Mouse (Mus musculus) forebrain, embryonic 15.5 days (tissue): Measurements from ENCODE around the gene Slc44a1. TPM values are rescaled to one million over a fixed set of nuclear protein-coding genes. Genes with fewer than 3 reads are reported as not detected.

Source experiments
- ATAC-seq: fragments of 200-750 bp; cut with Nextera tagmentation; replicated peaks from 2 replicates; pipeline ENCODE4 v1.8.0; 2017; ENCODE audit warnings: mild to moderate bottlenecking, moderate TSS enrichment, moderate library complexity
- H3K27ac ChIP-seq: fragments of 300-500 bp; sonication (generic); replicated peaks from 2 replicates; pipeline ENCODE4 v1.5.1; 2015; ENCODE audit warnings: mild to moderate bottlenecking, inconsistent platforms
- H3K27me3 ChIP-seq: fragments of 300-500 bp; sonication (generic); 2 replicates; pipeline ENCODE4 v1.6.1; 2015; ENCODE audit warnings: inconsistent platforms
- H3K36me3 ChIP-seq: fragments of 300-500 bp; sonication (generic); 2 replicates; pipeline ENCODE4 v1.6.1; 2015; ENCODE audit warnings: mild to moderate bottlenecking, inconsistent platforms
- H3K4me1 ChIP-seq: fragments of 300-500 bp; sonication (generic); 2 replicates; pipeline ENCODE4 v1.6.1; 2015; ENCODE audit warnings: inconsistent platforms
- H3K4me2 ChIP-seq: fragments of 300-500 bp; sonication (generic); replicated peaks from 2 replicates; pipeline ENCODE4 v1.6.1; 2015; ENCODE audit warnings: mild to moderate bottlenecking, inconsistent platforms
- H3K4me3 ChIP-seq: fragments of 300-500 bp; sonication (generic); 2 replicates; pipeline ENCODE4 v1.5.1; 2015; ENCODE audit warnings: mild to moderate bottlenecking, inconsistent platforms
- H3K9ac ChIP-seq: fragments of 300-500 bp; sonication (generic); replicated peaks from 2 replicates; pipeline ENCODE4 v1.6.1; 2015; ENCODE audit warnings: mild to moderate bottlenecking, inconsistent platforms
- H3K9me3 ChIP-seq: fragments of 300-500 bp; sonication (generic); 2 replicates; pipeline ENCODE4 v1.6.1; 2016; ENCODE audit warnings: inconsistent platforms
- WGBS: fragments of 180-500 bp; shearing (Covaris S2); methylation state at CpG from one replicate; pipeline ENCODE4 v1.1.7; 2015; ENCODE audit warnings: mixed read lengths; 5-methylcytosine and 5-hydroxymethylcytosine counted together
- polyA plus RNA-seq: library from polyadenylated mRNA; unstranded; fragments of >200 nt; fragmentation: Nextera tagmentation; extraction: Ambion mirVana; gene quantifications from 2 replicates; pipeline ENCODE4 v1.2.1, GENCODE M21; 2015

Gene Slc44a1
- polyA plus RNA-seq, 1 experiment from 2014 or later = 15.8 TPM

- no peak overlapping the region for H3K9ac ChIP-seq
- H3K4me2 ChIP-seq = no peak overlapping the region
- H3K9me3 ChIP-seq = no peaks in the 10 kb centered on the region
- H3K27me3 ChIP-seq = no peaks in the 10 kb centered on the region
- peaks cover 11% of the 10 kb centered on the region for H3K4me1 ChIP-seq
- no peak overlapping the region for H3K27ac ChIP-seq
- ATAC-seq = no peak
- no peak overlapping the region for H3K4me3 ChIP-seq
- WGBS = 36% methylated on average over 8 of the region's 8 CpGs
- H3K36me3 ChIP-seq = no peaks in the 10 kb centered on the region
Observed at GRCm38 (mm10) chr4:53522655-53523054, 82.4 kb downstream of the Slc44a1 start.

GRCm38 (mm10) chr4:53525503-53525902 is 85.3 kb downstream of the Slc44a1 start:
- H3K36me3 ChIP-seq = no peaks in the 10 kb centered on the region
- H3K9me3 ChIP-seq = no peaks in the 10 kb centered on the region
- no peak overlapping the region for H3K9ac ChIP-seq
- H3K4me3 ChIP-seq = no peak overlapping the region
- peaks cover 11% of the 10 kb centered on the region for H3K4me1 ChIP-seq
- WGBS = 86% methylated on average over 6 of the region's 6 CpGs
- H3K4me2 ChIP-seq = no peak overlapping the region
- no peaks in the 10 kb centered on the region for H3K27me3 ChIP-seq
- H3K27ac ChIP-seq = no peak overlapping the region
- ATAC-seq = no peak

GRCm38 (mm10) chr4:53525994-53526393 is 85.8 kb downstream of the Slc44a1 start:
- Histone ChIP-seq H3K9me3 (no peaks in the 10 kb centered on the region), H3K4me1 (peaks cover 11% of the 10 kb centered on the region), H3K36me3 (no peaks in the 10 kb centered on the region), H3K4me3 (no peak overlapping the region), H3K27me3 (no peaks in the 10 kb centered on the region), H3K27ac (no peak overlapping the region), H3K4me2 (no peak overlapping the region), H3K9ac (no peak overlapping the region)
- ATAC-seq = no peak
- 67% methylated on average over 1 of the region's 1 CpGs for WGBS

- no peak overlapping the region for H3K4me2 ChIP-seq
- H3K4me3 ChIP-seq = no peak overlapping the region
- H3K9ac ChIP-seq = no peak overlapping the region
- H3K27ac ChIP-seq = no peak overlapping the region
- H3K27me3 ChIP-seq = no peaks in the 10 kb centered on the region
- no peaks in the 10 kb centered on the region for H3K9me3 ChIP-seq
- 22% methylated on average over 2 of the region's 2 CpGs for WGBS
- no peak for ATAC-seq
- H3K4me1 ChIP-seq = peaks cover 11% of the 10 kb centered on the region
- no peaks in the 10 kb centered on the region for H3K36me3 ChIP-seq
Observed at GRCm38 (mm10) chr4:53526446-53526845, 86.2 kb downstream of the Slc44a1 start.

- no peak overlapping the region for H3K9ac ChIP-seq
- no peaks in the 10 kb centered on the region for H3K4me1 ChIP-seq
- peak overlapping the region; percentile 59; the same call in 1 of the 2 replicates for H3K27ac ChIP-seq
- H3K4me2 ChIP-seq = no peak overlapping the region
- no peaks in the 10 kb centered on the region for H3K36me3 ChIP-seq
- ATAC-seq = 0 out of 2 replicates have a peak, but pooled peaks have one; percentile 38
- WGBS = 79% methylated on average over 12 of the region's 12 CpGs
- no peak overlapping the region for H3K4me3 ChIP-seq
- H3K9me3 ChIP-seq = no peaks in the 10 kb centered on the region
- no peaks in the 10 kb centered on the region for H3K27me3 ChIP-seq
Observed at GRCm38 (mm10) chr4:53535795-53536194, 95.6 kb downstream of the Slc44a1 start.

DNA sequence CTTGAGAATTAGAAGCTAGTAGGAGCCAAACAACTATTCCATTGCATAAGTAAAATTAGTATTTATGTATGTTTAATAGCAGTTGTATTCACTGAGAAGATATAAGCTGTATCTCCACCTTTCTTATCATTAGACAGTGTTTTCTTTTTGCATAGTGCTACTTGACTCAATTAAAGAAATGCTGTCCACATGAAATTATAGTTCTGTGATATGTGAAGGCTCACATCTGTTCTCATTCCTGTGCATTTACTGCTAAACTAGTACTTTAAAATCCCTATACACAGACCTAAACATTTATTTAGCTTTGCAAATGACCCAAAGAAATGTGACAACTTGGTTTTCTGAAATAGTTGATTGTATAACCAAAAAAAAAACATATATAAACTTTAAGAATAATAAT is 96.9 kb downstream of the Slc44a1 start:
- ATAC-seq = no peak

GRCm38 (mm10) chr4:53537539-53537938 is 97.3 kb downstream of the Slc44a1 start:
- H3K36me3 ChIP-seq = no peaks in the 10 kb centered on the region
- no peak for ATAC-seq
- no peak overlapping the region for H3K9ac ChIP-seq
- no peaks in the 10 kb centered on the region for H3K27me3 ChIP-seq
- H3K27ac ChIP-seq = no peak overlapping the region
- no peaks in the 10 kb centered on the region for H3K9me3 ChIP-seq
- 59% methylated on average over 2 of the region's 2 CpGs for WGBS
- no peaks in the 10 kb centered on the region for H3K4me1 ChIP-seq
- no peak overlapping the region for H3K4me2 ChIP-seq
- no peak overlapping the region for H3K4me3 ChIP-seq

More for the DNA sequence above, 96.9 kb downstream of the Slc44a1 start:
- H3K4me2 ChIP-seq = no peak overlapping the region
- H3K27me3 ChIP-seq = no peaks in the 10 kb centered on the region
- no peaks in the 10 kb centered on the region for H3K36me3 ChIP-seq
- H3K27ac ChIP-seq = no peak overlapping the region
- no peaks in the 10 kb centered on the region for H3K4me1 ChIP-seq
- H3K4me3 ChIP-seq = no peak overlapping the region
- no peaks in the 10 kb centered on the region for H3K9me3 ChIP-seq
- H3K9ac ChIP-seq = no peak overlapping the region

DNA sequence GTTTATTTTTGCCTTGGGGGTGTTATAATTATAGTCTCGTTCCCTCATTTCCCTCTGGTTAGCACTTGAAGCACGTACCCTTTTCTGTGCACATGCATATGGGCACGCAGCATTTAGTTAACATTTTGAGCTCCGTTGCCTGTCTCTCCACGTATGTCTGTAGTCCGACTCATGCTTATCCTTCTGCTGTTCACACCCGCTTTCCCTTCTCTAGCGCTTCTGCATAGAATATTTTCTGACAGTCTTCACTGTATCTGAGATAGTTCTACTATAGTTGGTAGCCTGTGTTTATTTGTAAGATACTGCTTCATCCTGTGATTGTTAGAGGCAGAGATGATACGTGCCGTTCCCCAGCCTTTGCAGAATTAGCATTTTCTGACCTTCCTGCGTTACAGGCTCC is 98.4 kb downstream of the Slc44a1 start:
- Histone ChIP-seq H3K27ac (no peak overlapping the region), H3K4me3 (no peak overlapping the region), H3K36me3 (no peaks in the 10 kb centered on the region), H3K4me1 (no peaks in the 10 kb centered on the region), H3K27me3 (no peaks in the 10 kb centered on the region), H3K9ac (no peak overlapping the region), H3K4me2 (no peak overlapping the region), H3K9me3 (no peaks in the 10 kb centered on the region)
- 0 out of 2 replicates have a peak, but pooled peaks have one; percentile 48 for ATAC-seq
- 77% methylated on average over 11 of the region's 11 CpGs for WGBS

DNA sequence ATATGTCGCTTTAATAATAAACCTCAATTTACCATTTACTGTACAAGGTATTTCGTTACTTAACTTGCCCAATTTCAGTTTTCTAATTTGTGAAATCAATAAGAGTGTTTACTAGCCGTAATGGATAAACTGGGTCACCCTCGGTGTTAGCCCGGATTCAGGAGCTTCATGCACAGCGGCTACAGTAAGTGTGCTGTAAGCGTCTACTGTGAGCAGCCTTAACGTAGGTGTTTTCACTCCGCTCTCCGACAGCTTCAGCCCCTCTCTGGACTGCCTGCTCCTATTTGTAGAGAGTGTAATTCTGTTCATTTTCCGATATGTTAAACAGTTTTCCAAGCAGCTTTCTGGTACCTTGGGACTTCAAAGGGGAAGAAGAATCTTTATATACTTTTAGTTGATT is 99.7 kb downstream of the Slc44a1 start:
- Histone ChIP-seq H3K27me3 (no peaks in the 10 kb centered on the region), H3K4me3 (no peak overlapping the region), H3K4me2 (no peak overlapping the region), H3K4me1 (no peaks in the 10 kb centered on the region), H3K36me3 (peaks cover 3% of the 10 kb centered on the region; the same call in 1 of the 2 replicates), H3K27ac (no peak overlapping the region), H3K9ac (no peak overlapping the region), H3K9me3 (no peaks in the 10 kb centered on the region)
- no peak for ATAC-seq
- 97% methylated on average over 11 of the region's 11 CpGs for WGBS

- peaks cover 12% of the 10 kb centered on the region; the same call in 1 of the 2 replicates for H3K36me3 ChIP-seq
- ATAC-seq = no peak
- no peaks in the 10 kb centered on the region for H3K9me3 ChIP-seq
- no peak overlapping the region for H3K4me2 ChIP-seq
- 92% methylated on average over 8 of the region's 8 CpGs for WGBS
- H3K27me3 ChIP-seq = no peaks in the 10 kb centered on the region
- H3K9ac ChIP-seq = no peak overlapping the region
- H3K27ac ChIP-seq = no peak overlapping the region
- no peak overlapping the region for H3K4me3 ChIP-seq
- H3K4me1 ChIP-seq = no peaks in the 10 kb centered on the region
Observed at GRCm38 (mm10) chr4:53543421-53543820, 103.2 kb downstream of the Slc44a1 start.

DNA sequence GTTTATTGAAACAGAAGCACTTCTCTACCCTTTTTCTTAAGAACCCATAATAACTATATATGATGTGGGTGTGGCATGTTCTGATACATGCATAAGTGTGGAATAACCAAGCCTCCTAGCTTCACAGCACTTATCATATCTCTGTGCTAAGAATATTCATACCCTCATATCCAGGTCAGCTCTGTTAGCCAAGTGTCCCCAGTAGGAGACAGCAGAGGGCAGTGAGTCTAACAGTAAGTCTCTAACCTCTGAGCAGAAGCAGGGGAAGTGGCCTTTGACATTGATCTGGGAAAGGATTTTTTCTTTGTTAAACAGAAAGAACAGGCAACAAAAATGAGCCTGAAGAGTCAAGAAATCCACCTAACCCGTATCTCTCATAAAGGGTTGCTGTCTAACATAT is 104.7 kb downstream of the Slc44a1 start:
- H3K4me1 ChIP-seq = no peaks in the 10 kb centered on the region
- no peak overlapping the region for H3K4me2 ChIP-seq
- peaks cover 12% of the 10 kb centered on the region; the same call in 1 of the 2 replicates for H3K36me3 ChIP-seq
- no peak for ATAC-seq
- 89% methylated on average over 1 of the region's 1 CpGs for WGBS
- H3K4me3 ChIP-seq = no peak overlapping the region
- H3K9me3 ChIP-seq = no peaks in the 10 kb centered on the region
- H3K9ac ChIP-seq = no peak overlapping the region
- no peak overlapping the region for H3K27ac ChIP-seq
- H3K27me3 ChIP-seq = no peaks in the 10 kb centered on the region

GRCm38 (mm10) chr4:53547381-53547780 is 107.2 kb downstream of the Slc44a1 start:
- WGBS = 96% methylated on average over 5 of the region's 5 CpGs
- peaks cover 12% of the 10 kb centered on the region; the same call in 1 of the 2 replicates for H3K36me3 ChIP-seq
- no peak for ATAC-seq
- H3K27me3 ChIP-seq = no peaks in the 10 kb centered on the region
- H3K9ac ChIP-seq = no peak overlapping the region
- H3K4me3 ChIP-seq = no peak overlapping the region
- H3K4me1 ChIP-seq = no peaks in the 10 kb centered on the region
- no peaks in the 10 kb centered on the region for H3K9me3 ChIP-seq
- no peak overlapping the region for H3K27ac ChIP-seq
- no peak overlapping the region for H3K4me2 ChIP-seq

- Histone ChIP-seq H3K9me3 (no peaks in the 10 kb centered on the region), H3K36me3 (peaks cover 12% of the 10 kb centered on the region; the same call in 1 of the 2 replicates), H3K4me3 (no peak overlapping the region), H3K27me3 (no peaks in the 10 kb centered on the region), H3K4me1 (no peaks in the 10 kb centered on the region), H3K4me2 (no peak overlapping the region), H3K27ac (no peak overlapping the region), H3K9ac (no peak overlapping the region)
- WGBS = 91% methylated on average over 4 of the region's 4 CpGs
- ATAC-seq = no peak
Observed at GRCm38 (mm10) chr4:53549375-53549774, 109.2 kb downstream of the Slc44a1 start.
